Mouse (Mus musculus): ENCODE results near the gene Gfod1. TPM values are rescaled to one million over a fixed set of nuclear protein-coding genes. Genes with fewer than 3 reads are reported as not detected.

Gene Gfod1
- polyA plus RNA-seq, 1 experiment from 2014 or later, result 1.2 TPM

DNA sequence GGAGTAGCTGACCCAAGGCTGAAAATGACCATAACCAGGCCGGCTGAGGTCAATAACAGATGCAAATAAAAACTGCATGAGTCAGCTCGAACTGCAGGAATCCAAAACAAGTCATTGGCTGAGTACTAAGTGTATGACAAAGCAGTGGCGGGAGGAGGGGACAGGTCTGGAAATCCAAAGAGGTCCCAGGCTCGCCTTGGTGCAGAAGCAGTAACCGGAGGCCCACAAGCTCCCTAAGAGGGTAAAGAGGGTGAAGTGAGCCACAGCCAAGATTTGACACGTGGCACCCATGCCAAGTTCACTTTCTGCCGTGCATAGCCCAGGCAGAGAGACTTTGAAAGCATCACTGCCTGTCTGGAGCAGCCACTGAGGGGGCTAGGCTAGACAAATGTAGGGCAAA lies 91.6 kb downstream of the Gfod1 start:
- no peak overlapping the region for H3K9ac ChIP-seq (ENCODE audit: low read length)
- H3K27ac ChIP-seq (ENCODE audit: low read length), result peak overlapping the region; percentile 36
- H3K36me3 ChIP-seq (ENCODE audit: control insufficient read depth, insufficient read depth, low read length), result no peaks in the 10 kb centered on the region
- no peaks in the 10 kb centered on the region for H3K27me3 ChIP-seq (ENCODE audit: control insufficient read depth, insufficient read depth, low read depth, low read length)
- ATAC-seq (ENCODE audit: low read depth), result peak; percentile 37
- WGBS, result 27% methylated on average over 7 of the region's 7 CpGs
- peaks cover 47% of the 10 kb centered on the region for H3K4me1 ChIP-seq (replicated peaks; ENCODE audit: control insufficient read depth, insufficient read depth, low read length)
- H3K9me3 ChIP-seq (ENCODE audit: control insufficient read depth, low read length), result no peaks in the 10 kb centered on the region
- no peak overlapping the region for H3K4me2 ChIP-seq (ENCODE audit: low read depth, low read length)
- H3K4me3 ChIP-seq (ENCODE audit: low read length), result no peak overlapping the region

DNA sequence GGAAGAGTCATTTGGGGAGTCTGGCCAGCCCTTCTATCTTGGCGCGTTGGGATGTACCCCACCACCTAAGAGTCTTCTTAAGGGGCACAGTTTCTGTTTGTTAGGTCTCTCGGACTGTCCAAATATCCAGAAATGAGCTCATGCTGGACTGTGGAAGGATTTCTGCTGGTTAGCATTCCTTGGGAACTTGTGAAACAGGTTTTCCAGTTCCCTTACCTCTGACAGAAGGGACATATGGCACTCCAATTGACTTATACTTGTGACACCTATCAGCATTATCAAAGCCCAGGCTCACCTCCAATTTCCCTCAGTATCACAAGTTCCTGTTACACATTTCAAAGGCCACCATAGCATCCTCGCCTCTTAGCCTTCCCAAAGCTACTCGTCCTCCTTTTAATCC lies 93.0 kb downstream of the Gfod1 start:
- no peak overlapping the region for H3K4me2 ChIP-seq (ENCODE audit: low read depth, low read length)
- H3K4me3 ChIP-seq (ENCODE audit: low read length), result no peak overlapping the region
- H3K9ac ChIP-seq (ENCODE audit: low read length), result no peak overlapping the region
- H3K4me1 ChIP-seq (replicated peaks; ENCODE audit: control insufficient read depth, insufficient read depth, low read length), result peaks cover 46% of the 10 kb centered on the region
- ATAC-seq (ENCODE audit: low read depth), result no peak
- H3K27ac ChIP-seq (ENCODE audit: low read length), result peak overlapping the region; percentile 32; the same call in 1 of the 2 replicates
- H3K36me3 ChIP-seq (ENCODE audit: control insufficient read depth, insufficient read depth, low read length), result no peaks in the 10 kb centered on the region
- WGBS, result 51% methylated on average over 5 of the region's 5 CpGs
- no peaks in the 10 kb centered on the region for H3K27me3 ChIP-seq (ENCODE audit: control insufficient read depth, insufficient read depth, low read depth, low read length)
- no peaks in the 10 kb centered on the region for H3K9me3 ChIP-seq (ENCODE audit: control insufficient read depth, low read length)

DNA sequence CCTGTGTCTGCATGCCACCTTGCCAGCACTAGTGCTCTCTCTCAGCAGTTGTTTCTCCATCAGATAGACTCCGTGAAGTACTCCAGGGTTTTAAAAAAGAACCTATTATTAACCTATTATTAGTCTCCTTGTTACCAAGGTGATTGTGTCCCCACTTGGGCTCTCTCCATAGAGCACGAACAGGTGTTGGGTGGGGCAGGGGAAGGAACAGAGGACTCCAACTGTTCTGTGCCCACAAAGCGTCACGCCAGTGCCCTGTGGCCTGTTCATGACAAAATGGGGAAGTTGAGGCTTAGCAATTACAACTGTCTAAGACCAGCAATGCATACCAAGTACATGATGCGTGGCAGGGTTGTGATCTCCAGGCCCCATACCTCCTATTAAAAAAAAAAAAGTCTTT lies 94.4 kb downstream of the Gfod1 start:
- H3K9me3 ChIP-seq (ENCODE audit: control insufficient read depth, low read length), result no peaks in the 10 kb centered on the region
- no peak overlapping the region for H3K4me2 ChIP-seq (ENCODE audit: low read depth, low read length)
- no peak overlapping the region for H3K9ac ChIP-seq (ENCODE audit: low read length)
- H3K4me3 ChIP-seq (ENCODE audit: low read length), result no peak overlapping the region
- H3K27ac ChIP-seq (ENCODE audit: low read length), result no peak overlapping the region; the same call in 1 of the 2 replicates
- peaks cover 36% of the 10 kb centered on the region for H3K4me1 ChIP-seq (replicated peaks; ENCODE audit: control insufficient read depth, insufficient read depth, low read length)
- peak; percentile 16; the same call in 1 of the 2 replicates for ATAC-seq (ENCODE audit: low read depth)
- H3K36me3 ChIP-seq (ENCODE audit: control insufficient read depth, insufficient read depth, low read length), result no peaks in the 10 kb centered on the region
- H3K27me3 ChIP-seq (ENCODE audit: control insufficient read depth, insufficient read depth, low read depth, low read length), result no peaks in the 10 kb centered on the region
- WGBS, result 67% methylated on average over 5 of the region's 5 CpGs

- Histone ChIP-seq H3K4me1 (replicated peaks; ENCODE audit: control insufficient read depth, insufficient read depth, low read length) (peaks cover 39% of the 10 kb centered on the region), H3K9me3 (ENCODE audit: control insufficient read depth, low read length) (no peaks in the 10 kb centered on the region), H3K4me2 (ENCODE audit: low read depth, low read length) (0 out of 2 replicates have a peak overlapping the region, but pooled peaks have one; percentile 2), H3K4me3 (ENCODE audit: low read length) (no peak overlapping the region), H3K27me3 (ENCODE audit: control insufficient read depth, insufficient read depth, low read depth, low read length) (no peaks in the 10 kb centered on the region), H3K27ac (ENCODE audit: low read length) (peak overlapping the region; percentile 22), H3K9ac (ENCODE audit: low read length) (no peak overlapping the region), H3K36me3 (ENCODE audit: control insufficient read depth, insufficient read depth, low read length) (no peaks in the 10 kb centered on the region)
- WGBS, result 36% methylated on average over 16 of the region's 16 CpGs
- no peak for ATAC-seq (ENCODE audit: low read depth)
Observed at GRCm38 (mm10) chr13:43208914-43209439, 95.0 kb downstream of the Gfod1 start.

GRCm38 (mm10) chr13:43206118-43206683 lies 97.8 kb downstream of the Gfod1 start:
- 89% methylated on average over 12 of the region's 12 CpGs for WGBS
- H3K4me1 ChIP-seq (replicated peaks; ENCODE audit: control insufficient read depth, insufficient read depth, low read length), result peaks cover 35% of the 10 kb centered on the region
- no peak for ATAC-seq (ENCODE audit: low read depth)

GRCm38 (mm10) chr13:43203641-43204040 lies 100.3 kb downstream of the Gfod1 start:
- peak overlapping the region; percentile 65 for H3K27ac ChIP-seq (ENCODE audit: low read length)
- ATAC-seq (ENCODE audit: low read depth), result peak; percentile 61
- H3K4me2 ChIP-seq (ENCODE audit: low read depth, low read length), result no peak overlapping the region
- no peaks in the 10 kb centered on the region for H3K27me3 ChIP-seq (ENCODE audit: control insufficient read depth, insufficient read depth, low read depth, low read length)
- no peak overlapping the region for H3K9ac ChIP-seq (ENCODE audit: low read length)
- peaks cover 22% of the 10 kb centered on the region for H3K4me1 ChIP-seq (replicated peaks; ENCODE audit: control insufficient read depth, insufficient read depth, low read length)
- H3K4me3 ChIP-seq (ENCODE audit: low read length), result no peak overlapping the region
- 29% methylated on average over 5 of the region's 5 CpGs for WGBS
- no peaks in the 10 kb centered on the region for H3K9me3 ChIP-seq (ENCODE audit: control insufficient read depth, low read length)
- no peaks in the 10 kb centered on the region for H3K36me3 ChIP-seq (ENCODE audit: control insufficient read depth, insufficient read depth, low read length)

More at GRCm38 (mm10) chr13:43206118-43206683, 97.8 kb downstream of the Gfod1 start:
- Histone ChIP-seq H3K4me3 (ENCODE audit: low read length) (no peak overlapping the region), H3K9me3 (ENCODE audit: control insufficient read depth, low read length) (no peaks in the 10 kb centered on the region), H3K27ac (ENCODE audit: low read length) (no peak overlapping the region), H3K4me2 (ENCODE audit: low read depth, low read length) (no peak overlapping the region), H3K9ac (ENCODE audit: low read length) (no peak overlapping the region), H3K27me3 (ENCODE audit: control insufficient read depth, insufficient read depth, low read depth, low read length) (no peaks in the 10 kb centered on the region), H3K36me3 (ENCODE audit: control insufficient read depth, insufficient read depth, low read length) (no peaks in the 10 kb centered on the region)

DNA sequence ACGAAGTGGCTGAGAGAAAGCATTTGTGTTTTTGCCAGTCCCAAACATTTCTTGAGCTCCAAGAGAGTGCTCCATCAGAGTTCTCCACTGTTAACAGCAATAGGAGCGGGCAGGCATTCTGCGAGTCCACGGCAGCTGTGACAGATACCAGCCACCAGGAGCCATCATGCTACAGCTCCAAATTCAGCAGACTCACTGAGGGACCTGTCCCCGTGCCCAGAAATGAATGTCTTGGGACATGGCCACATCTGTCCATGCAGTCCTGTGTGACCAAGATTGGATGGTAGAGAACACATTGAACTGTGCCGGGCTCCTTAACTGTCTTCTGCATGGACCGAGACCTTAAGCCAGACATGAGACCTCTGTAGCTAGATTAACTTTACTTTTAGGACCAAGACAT lies 100.7 kb downstream of the Gfod1 start:
- Histone ChIP-seq H3K9ac (ENCODE audit: low read length) (no peak overlapping the region), H3K9me3 (ENCODE audit: control insufficient read depth, low read length) (no peaks in the 10 kb centered on the region), H3K4me1 (replicated peaks; ENCODE audit: control insufficient read depth, insufficient read depth, low read length) (peaks cover 21% of the 10 kb centered on the region), H3K27me3 (ENCODE audit: control insufficient read depth, insufficient read depth, low read depth, low read length) (no peaks in the 10 kb centered on the region), H3K4me3 (ENCODE audit: low read length) (no peak overlapping the region), H3K27ac (ENCODE audit: low read length) (peak overlapping the region; percentile 65), H3K4me2 (ENCODE audit: low read depth, low read length) (no peak overlapping the region), H3K36me3 (ENCODE audit: control insufficient read depth, insufficient read depth, low read length) (no peaks in the 10 kb centered on the region)
- WGBS, result 65% methylated on average over 7 of the region's 7 CpGs
- ATAC-seq (ENCODE audit: low read depth), result peak; percentile 55

DNA sequence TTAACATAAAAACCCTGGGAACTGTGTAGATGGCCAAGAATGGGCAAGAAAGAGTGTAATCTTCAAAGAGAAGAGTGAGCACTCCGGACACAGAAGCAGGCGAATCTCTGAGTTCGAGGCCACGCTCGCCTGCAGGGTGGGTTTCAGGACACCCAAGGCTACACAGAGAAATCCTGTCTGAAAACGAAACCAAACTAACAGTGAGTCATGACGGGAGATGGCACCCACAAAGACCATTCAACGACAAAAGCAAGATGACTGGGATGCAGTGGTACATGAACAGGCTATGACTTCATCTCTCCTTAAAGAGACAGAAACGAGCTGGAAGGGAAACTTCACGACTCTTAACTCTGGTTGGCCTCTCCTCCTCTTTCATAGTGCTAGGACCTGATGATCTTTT lies 101.6 kb downstream of the Gfod1 start:
- Histone ChIP-seq H3K4me2 (ENCODE audit: low read depth, low read length) (no peak overlapping the region), H3K27ac (ENCODE audit: low read length) (no peak overlapping the region), H3K9ac (ENCODE audit: low read length) (no peak overlapping the region), H3K36me3 (ENCODE audit: control insufficient read depth, insufficient read depth, low read length) (no peaks in the 10 kb centered on the region), H3K27me3 (ENCODE audit: control insufficient read depth, insufficient read depth, low read depth, low read length) (no peaks in the 10 kb centered on the region), H3K9me3 (ENCODE audit: control insufficient read depth, low read length) (no peaks in the 10 kb centered on the region), H3K4me3 (ENCODE audit: low read length) (no peak overlapping the region), H3K4me1 (replicated peaks; ENCODE audit: control insufficient read depth, insufficient read depth, low read length) (peaks cover 21% of the 10 kb centered on the region)
- no peak for ATAC-seq (ENCODE audit: low read depth)
- WGBS, result 78% methylated on average over 10 of the region's 10 CpGs

DNA sequence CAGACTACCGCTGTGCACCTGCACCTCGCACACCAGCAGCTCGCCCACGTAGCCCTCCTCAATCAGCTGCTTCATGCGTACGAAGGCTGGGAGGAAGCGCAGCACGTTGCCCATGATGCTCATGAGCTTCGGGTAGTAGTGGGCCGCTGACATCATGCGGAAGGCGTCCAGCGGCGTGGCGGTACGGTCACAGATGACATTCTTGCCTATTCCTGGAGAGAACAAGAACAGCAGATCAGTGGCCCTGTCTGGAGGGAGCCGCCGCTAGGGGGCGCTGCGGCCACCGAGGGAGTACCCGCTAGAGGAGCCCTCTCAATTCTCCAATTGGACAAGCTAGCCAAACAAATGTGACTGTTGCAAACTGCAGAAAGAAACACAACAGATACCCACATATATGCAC lies 102.9 kb downstream of the Gfod1 start:
- WGBS, result 43% methylated on average over 22 of the region's 22 CpGs
- no peak for ATAC-seq (ENCODE audit: low read depth)
- Histone ChIP-seq H3K4me3 (ENCODE audit: low read length) (no peak overlapping the region), H3K27ac (ENCODE audit: low read length) (no peak overlapping the region), H3K9ac (ENCODE audit: low read length) (no peak overlapping the region), H3K9me3 (ENCODE audit: control insufficient read depth, low read length) (no peaks in the 10 kb centered on the region), H3K36me3 (ENCODE audit: control insufficient read depth, insufficient read depth, low read length) (no peaks in the 10 kb centered on the region), H3K4me2 (ENCODE audit: low read depth, low read length) (no peak overlapping the region), H3K4me1 (replicated peaks; ENCODE audit: control insufficient read depth, insufficient read depth, low read length) (peaks cover 26% of the 10 kb centered on the region), H3K27me3 (ENCODE audit: control insufficient read depth, insufficient read depth, low read depth, low read length) (no peaks in the 10 kb centered on the region)

Data from lung, embryonic 16.5 days (tissue).